Mouse (Mus musculus): ENCODE measurements around the gene Rsrc1. TPM values are rescaled to one million over a fixed set of nuclear protein-coding genes. Genes with fewer than 3 reads are reported as not detected.

The Rsrc1 gene
- polyA plus RNA-seq, 1 experiment from 2014 or later = 22.9 TPM

DNA sequence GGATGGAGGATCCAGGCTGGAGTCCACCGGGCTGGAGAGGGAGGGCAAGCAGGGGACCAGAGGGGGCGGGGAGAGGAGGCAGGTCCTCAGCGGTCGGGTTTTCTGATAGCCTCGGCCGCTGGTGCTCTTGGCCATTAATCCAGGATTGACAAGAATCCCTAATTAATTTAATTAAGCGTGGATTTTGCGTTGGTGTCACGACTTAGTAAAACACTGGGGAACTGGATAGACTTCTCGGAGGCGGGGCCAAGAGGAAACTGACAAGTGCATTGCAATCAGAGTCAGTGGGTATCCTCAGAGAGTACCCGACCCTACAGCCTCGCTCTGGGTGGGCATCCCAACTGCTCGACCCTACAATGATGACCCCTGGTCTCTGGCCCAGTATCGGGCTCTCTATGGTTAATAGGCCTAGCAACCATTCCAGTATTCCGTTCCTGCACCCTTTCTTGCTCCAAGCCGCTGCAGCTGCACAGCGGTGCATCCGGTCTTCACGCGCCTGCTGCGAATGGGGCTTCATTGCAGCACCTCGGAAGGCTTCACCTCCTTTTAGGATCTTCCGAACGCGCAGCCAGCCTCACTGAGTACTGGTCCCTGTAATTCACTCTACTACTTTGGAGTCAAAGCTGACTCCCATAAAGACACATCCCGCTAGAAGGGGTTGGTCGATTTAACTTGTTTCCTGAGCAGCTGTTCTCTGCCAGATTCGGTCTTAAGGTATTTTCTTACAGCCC is 1.2 kb downstream of the Rsrc1 start:
- no peak for ATAC-seq (replicated peaks; ENCODE audit: extremely low read depth, insufficient read depth, low FRiP score)
- Histone ChIP-seq H3K27me3 (ENCODE audit: control insufficient read depth, insufficient read depth, low read length) (peaks cover 44% of the 10 kb centered on the region), H3K27ac (ENCODE audit: low read length) (no peak overlapping the region)

DNA sequence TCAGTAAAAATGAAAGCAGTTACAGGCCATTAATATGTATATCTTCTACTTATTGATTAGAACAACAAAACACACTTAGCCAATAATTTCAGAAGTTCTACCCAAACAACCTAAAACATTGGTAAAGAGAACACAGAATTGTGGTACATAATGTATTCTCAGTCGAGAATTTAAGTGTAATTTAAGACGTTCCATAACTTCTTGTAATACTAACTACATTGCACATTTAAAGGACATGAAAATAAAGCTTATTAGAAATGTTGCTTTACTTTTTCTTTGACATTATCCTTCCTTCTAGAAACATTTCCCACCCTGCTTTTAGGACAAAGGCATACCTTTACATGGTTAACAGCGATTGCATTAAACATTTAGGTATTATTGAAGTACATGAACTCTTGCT is 2.3 kb downstream of the Rsrc1 start:
- peaks cover 33% of the 10 kb centered on the region for H3K27me3 ChIP-seq (ENCODE audit: control insufficient read depth, insufficient read depth, low read length)
- 16% methylated on average over 3 of the region's 3 CpGs for WGBS
- no peak overlapping the region for H3K27ac ChIP-seq (ENCODE audit: low read length)
- no peaks in the 10 kb centered on the region for H3K36me3 ChIP-seq (ENCODE audit: control insufficient read depth, insufficient read depth)
- no peak overlapping the region for H3K4me3 ChIP-seq (ENCODE audit: low read length)
- peaks cover 21% of the 10 kb centered on the region for H3K4me1 ChIP-seq (ENCODE audit: control insufficient read depth, insufficient read depth, low read length)
- no peak overlapping the region for H3K9ac ChIP-seq (ENCODE audit: low read length)
- no peak for ATAC-seq (replicated peaks; ENCODE audit: extremely low read depth, insufficient read depth, low FRiP score)
- H3K4me2 ChIP-seq (ENCODE audit: low read depth, low read length) = no peak overlapping the region
- no peaks in the 10 kb centered on the region for H3K9me3 ChIP-seq (replicated peaks; ENCODE audit: control insufficient read depth, low read length)

More for the DNA sequence above, 1.2 kb downstream of the Rsrc1 start:
- Histone ChIP-seq H3K4me3 (ENCODE audit: low read length) (peak overlapping the region; percentile 53), H3K9me3 (replicated peaks; ENCODE audit: control insufficient read depth, low read length) (no peaks in the 10 kb centered on the region), H3K9ac (ENCODE audit: low read length) (no peak overlapping the region), H3K36me3 (ENCODE audit: control insufficient read depth, insufficient read depth) (no peaks in the 10 kb centered on the region), H3K4me1 (ENCODE audit: control insufficient read depth, insufficient read depth, low read length) (peaks cover 21% of the 10 kb centered on the region), H3K4me2 (ENCODE audit: low read depth, low read length) (peak overlapping the region; percentile 79)
- under 1% methylated on average over 29 of the region's 29 CpGs for WGBS

- under 1% methylated on average over 59 of the region's 60 CpGs for WGBS
- Histone ChIP-seq H3K4me1 (ENCODE audit: control insufficient read depth, insufficient read depth, low read length) (peaks cover 19% of the 10 kb centered on the region), H3K36me3 (ENCODE audit: control insufficient read depth, insufficient read depth) (no peaks in the 10 kb centered on the region), H3K27ac (ENCODE audit: low read length) (peak overlapping the region; percentile 23; the same call in 1 of the 2 replicates), H3K27me3 (ENCODE audit: control insufficient read depth, insufficient read depth, low read length) (peaks cover 20% of the 10 kb centered on the region), H3K9me3 (replicated peaks; ENCODE audit: control insufficient read depth, low read length) (no peaks in the 10 kb centered on the region), H3K4me3 (ENCODE audit: low read length) (peak overlapping the region; percentile 98), H3K9ac (ENCODE audit: low read length) (peak overlapping the region; percentile 94), H3K4me2 (ENCODE audit: low read depth, low read length) (peak overlapping the region; percentile 93)
- peak; percentile 82 for ATAC-seq (replicated peaks; ENCODE audit: extremely low read depth, insufficient read depth, low FRiP score)
These were observed 4.5 kb downstream of the Rsrc1 start for GRCm38 (mm10) chr3:66985539-66986286.

DNA sequence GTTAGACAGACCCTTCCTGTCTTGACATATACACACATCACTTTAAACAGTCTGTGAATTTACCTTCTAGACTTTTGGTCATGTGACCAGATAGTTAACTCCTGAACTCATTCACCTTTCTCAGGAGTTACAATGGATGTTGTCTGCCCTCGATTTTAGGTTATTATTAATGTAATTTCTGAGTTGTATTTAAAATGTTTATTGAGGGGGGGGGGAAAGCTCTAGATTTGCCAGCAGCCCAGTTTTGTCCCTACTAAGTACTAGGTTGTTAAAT is 5.0 kb downstream of the Rsrc1 start:
- H3K4me1 ChIP-seq (ENCODE audit: control insufficient read depth, insufficient read depth, low read length) = peaks cover 15% of the 10 kb centered on the region
- H3K4me2 ChIP-seq (ENCODE audit: low read depth, low read length) = peak overlapping the region; percentile 93
- no peaks in the 10 kb centered on the region for H3K9me3 ChIP-seq (replicated peaks; ENCODE audit: control insufficient read depth, low read length)
- H3K4me3 ChIP-seq (ENCODE audit: low read length) = peak overlapping the region; percentile 98
- H3K9ac ChIP-seq (ENCODE audit: low read length) = peak overlapping the region; percentile 94
- ATAC-seq (replicated peaks; ENCODE audit: extremely low read depth, insufficient read depth, low FRiP score) = peak; percentile 11; the same call in 1 of the 2 replicates
- no peaks in the 10 kb centered on the region for H3K36me3 ChIP-seq (ENCODE audit: control insufficient read depth, insufficient read depth)
- H3K27me3 ChIP-seq (ENCODE audit: control insufficient read depth, insufficient read depth, low read length) = peaks cover 16% of the 10 kb centered on the region
- no peak overlapping the region; the same call in 1 of the 2 replicates for H3K27ac ChIP-seq (ENCODE audit: low read length)
- 3% methylated on average over 1 of the region's 1 CpGs for WGBS

- no peaks in the 10 kb centered on the region for H3K4me1 ChIP-seq (ENCODE audit: control insufficient read depth, insufficient read depth, low read length)
- H3K27me3 ChIP-seq (ENCODE audit: control insufficient read depth, insufficient read depth, low read length) = no peaks in the 10 kb centered on the region
- no peak overlapping the region for H3K4me3 ChIP-seq (ENCODE audit: low read length)
- no peaks in the 10 kb centered on the region for H3K9me3 ChIP-seq (replicated peaks; ENCODE audit: control insufficient read depth, low read length)
- WGBS = 87% methylated on average over 1 of the region's 1 CpGs
- no peak overlapping the region for H3K27ac ChIP-seq (ENCODE audit: low read length)
- H3K36me3 ChIP-seq (ENCODE audit: control insufficient read depth, insufficient read depth) = peaks cover 18% of the 10 kb centered on the region
- no peak overlapping the region for H3K9ac ChIP-seq (ENCODE audit: low read length)
- H3K4me2 ChIP-seq (ENCODE audit: low read depth, low read length) = no peak overlapping the region
- no peak for ATAC-seq (replicated peaks; ENCODE audit: extremely low read depth, insufficient read depth, low FRiP score)
These were observed 15.6 kb downstream of the Rsrc1 start for GRCm38 (mm10) chr3:66996820-66997219.

GRCm38 (mm10) chr3:67036387-67037062 is 55.3 kb downstream of the Rsrc1 start:
- no peaks in the 10 kb centered on the region for H3K4me1 ChIP-seq (ENCODE audit: control insufficient read depth, insufficient read depth, low read length)
- H3K27ac ChIP-seq (ENCODE audit: low read length) = no peak overlapping the region
- no peak for ATAC-seq (replicated peaks; ENCODE audit: extremely low read depth, insufficient read depth, low FRiP score)
- no peaks in the 10 kb centered on the region for H3K9me3 ChIP-seq (replicated peaks; ENCODE audit: control insufficient read depth, low read length)
- H3K4me3 ChIP-seq (ENCODE audit: low read length) = no peak overlapping the region
- WGBS = 89% methylated on average over 6 of the region's 6 CpGs
- no peak overlapping the region for H3K4me2 ChIP-seq (ENCODE audit: low read depth, low read length)
- H3K9ac ChIP-seq (ENCODE audit: low read length) = no peak overlapping the region
- H3K27me3 ChIP-seq (ENCODE audit: control insufficient read depth, insufficient read depth, low read length) = no peaks in the 10 kb centered on the region
- peaks cover 5% of the 10 kb centered on the region; the same call in 1 of the 2 replicates for H3K36me3 ChIP-seq (ENCODE audit: control insufficient read depth, insufficient read depth)

DNA sequence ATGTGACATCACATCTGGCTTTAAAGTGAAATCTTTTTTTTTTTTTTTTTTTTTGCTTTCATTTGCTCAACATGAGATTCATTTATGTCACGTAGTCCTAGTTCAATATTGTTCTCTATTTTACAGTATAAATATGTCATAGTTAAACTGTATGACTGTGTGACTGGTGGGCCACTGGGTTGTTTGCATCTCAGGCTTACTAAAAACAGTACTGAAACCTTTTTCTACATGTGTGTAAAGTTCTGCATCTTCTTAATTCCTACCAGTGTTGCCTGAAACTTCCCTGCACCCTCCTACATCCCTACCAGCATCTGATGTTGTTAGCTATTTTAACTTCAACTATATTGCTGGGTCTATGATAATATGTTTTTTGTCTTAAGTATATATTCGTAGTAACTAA is 78.6 kb downstream of the Rsrc1 start:
- H3K36me3 ChIP-seq (ENCODE audit: control insufficient read depth, insufficient read depth) = peaks cover 3% of the 10 kb centered on the region; the same call in 1 of the 2 replicates
- no peak for ATAC-seq (replicated peaks; ENCODE audit: extremely low read depth, insufficient read depth, low FRiP score)
- H3K27ac ChIP-seq (ENCODE audit: low read length) = no peak overlapping the region
- H3K4me3 ChIP-seq (ENCODE audit: low read length) = no peak overlapping the region
- no peak overlapping the region for H3K4me2 ChIP-seq (ENCODE audit: low read depth, low read length)
- no peaks in the 10 kb centered on the region for H3K27me3 ChIP-seq (ENCODE audit: control insufficient read depth, insufficient read depth, low read length)
- WGBS = 96% methylated on average over 2 of the region's 2 CpGs
- no peak overlapping the region for H3K9ac ChIP-seq (ENCODE audit: low read length)
- no peaks in the 10 kb centered on the region for H3K4me1 ChIP-seq (ENCODE audit: control insufficient read depth, insufficient read depth, low read length)
- no peaks in the 10 kb centered on the region for H3K9me3 ChIP-seq (replicated peaks; ENCODE audit: control insufficient read depth, low read length)

DNA sequence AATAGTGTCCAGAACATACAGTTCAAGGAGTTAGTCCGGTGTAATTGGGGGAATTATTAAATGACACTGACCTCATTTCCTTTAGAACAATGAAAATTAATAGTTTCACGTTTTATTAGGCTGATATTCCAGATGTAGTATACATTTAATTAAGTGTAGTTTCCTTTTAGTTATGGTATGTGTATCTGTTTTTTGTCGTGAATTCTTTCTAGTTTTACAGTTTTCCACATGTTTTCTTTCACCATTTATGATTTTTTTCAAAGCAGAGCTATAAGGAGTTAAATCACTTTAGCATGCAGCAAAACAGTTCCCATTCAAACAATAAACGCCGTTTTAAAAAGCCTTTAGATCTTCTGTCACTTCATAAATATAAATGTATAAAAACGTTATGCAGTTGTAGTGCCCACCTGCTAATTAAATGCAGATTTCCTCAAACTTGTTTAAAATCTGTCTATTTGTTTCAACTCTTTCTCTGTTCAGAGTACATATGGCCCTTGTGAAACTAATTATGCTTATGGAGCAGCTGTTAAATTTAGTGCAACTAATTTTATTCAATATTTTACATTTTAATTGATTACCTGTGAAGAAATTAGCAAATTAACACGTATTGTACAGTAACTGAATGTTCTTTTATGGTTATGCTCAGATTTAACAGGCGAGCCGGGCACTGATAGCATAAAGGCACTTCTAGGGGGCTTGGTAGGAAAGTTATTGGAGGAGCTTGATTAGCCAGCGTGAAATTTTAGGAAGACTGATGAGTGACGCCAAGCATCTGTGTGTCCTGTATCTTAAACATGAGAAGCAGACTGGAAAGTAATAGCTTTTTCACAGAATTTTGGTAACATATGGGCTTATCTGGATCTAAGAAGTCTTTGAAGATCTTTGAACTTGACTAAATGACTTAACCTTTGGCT is 89.6 kb downstream of the Rsrc1 start:
- no peak overlapping the region for H3K4me3 ChIP-seq (ENCODE audit: low read length)
- 0 out of 2 replicates have a peak, but pooled peaks cover 2% of the 10 kb centered on the region for H3K9me3 ChIP-seq (replicated peaks; ENCODE audit: control insufficient read depth, low read length)
- H3K9ac ChIP-seq (ENCODE audit: low read length) = no peak overlapping the region
- no peak overlapping the region for H3K4me2 ChIP-seq (ENCODE audit: low read depth, low read length)
- ATAC-seq (replicated peaks; ENCODE audit: extremely low read depth, insufficient read depth, low FRiP score) = no peak
- no peaks in the 10 kb centered on the region for H3K36me3 ChIP-seq (ENCODE audit: control insufficient read depth, insufficient read depth)
- no peak overlapping the region for H3K27ac ChIP-seq (ENCODE audit: low read length)
- H3K4me1 ChIP-seq (ENCODE audit: control insufficient read depth, insufficient read depth, low read length) = no peaks in the 10 kb centered on the region
- 82% methylated on average over 11 of the region's 11 CpGs for WGBS
- no peaks in the 10 kb centered on the region for H3K27me3 ChIP-seq (ENCODE audit: control insufficient read depth, insufficient read depth, low read length)
